Mouse (Mus musculus): ENCODE results near the gene Glb1l3. TPM values are rescaled to one million over a fixed set of nuclear protein-coding genes. Genes with fewer than 3 reads are reported as not detected.

The Glb1l3 gene
- polyA plus RNA-seq, 1 experiment = 107 TPM

- Histone ChIP-seq H3K27ac (ENCODE audit: control insufficient read depth, insufficient read depth, low read depth, low read length) (no peak overlapping the region), H3K4me1 (ENCODE audit: control insufficient read depth, insufficient read depth, low read length) (no peaks in the 10 kb centered on the region), H3K36me3 (ENCODE audit: control insufficient read depth, insufficient read depth, low read length) (no peaks in the 10 kb centered on the region), H3K4me3 (ENCODE audit: control insufficient read depth, low read depth, low read length) (no peak overlapping the region), H3K27me3 (ENCODE audit: control insufficient read depth, insufficient read depth, low read length) (no peaks in the 10 kb centered on the region)
- TF ChIP-seq POLR2A (IDR thresholded peaks at IDR 0.05; ENCODE audit: control insufficient read depth, low read depth, low read length) = no peak
- TF ChIP-seq CTCF (IDR thresholded peaks at IDR 0.05; ENCODE audit: control insufficient read depth, insufficient read depth, insufficient replicate concordance, low read depth, low read length) = no peak
Observed at GRCm38 (mm10) chr9:26775700-26776099, 85.0 kb downstream of the Glb1l3 start.

GRCm38 (mm10) chr9:26768181-26768580 lies 92.5 kb downstream of the Glb1l3 start:
- Histone ChIP-seq H3K27ac (ENCODE audit: control insufficient read depth, insufficient read depth, low read depth, low read length) (no peak overlapping the region), H3K27me3 (ENCODE audit: control insufficient read depth, insufficient read depth, low read length) (no peaks in the 10 kb centered on the region), H3K4me1 (ENCODE audit: control insufficient read depth, insufficient read depth, low read length) (no peaks in the 10 kb centered on the region), H3K4me3 (ENCODE audit: control insufficient read depth, low read depth, low read length) (no peak overlapping the region), H3K36me3 (ENCODE audit: control insufficient read depth, insufficient read depth, low read length) (no peaks in the 10 kb centered on the region)
- no peak for TF ChIP-seq POLR2A (IDR thresholded peaks at IDR 0.05; ENCODE audit: control insufficient read depth, low read depth, low read length)
- no peak for TF ChIP-seq CTCF (IDR thresholded peaks at IDR 0.05; ENCODE audit: control insufficient read depth, insufficient read depth, insufficient replicate concordance, low read depth, low read length)

Other genes with a start within 250 kb of the Glb1l3 start
- 0.04 and 0.12 TPM in 2 replicates for gene B3gat1, start 127.2 kb downstream of the Glb1l3 start, polyA plus RNA-seq (2012; rRNA removed)
- 7.3 and 20.5 TPM in 2 replicates for gene Glb1l2, start 54.4 kb downstream of the Glb1l3 start, polyA plus RNA-seq (2012; rRNA removed)
- gene Gm1110, start 62.2 kb upstream of the Glb1l3 start, polyA plus RNA-seq (2012; rRNA removed) = 0.16 TPM in 1 of 2 replicates, not detected in the other
- 12.5 and 14.1 TPM in 2 replicates for gene Acad8, start 138.7 kb upstream of the Glb1l3 start, polyA plus RNA-seq (2012; rRNA removed)
- gene Thyn1, start 138.8 kb upstream of the Glb1l3 start, polyA plus RNA-seq (2012; rRNA removed) = 24.6 and 25.9 TPM in 2 replicates
- 6.4 TPM in 2 replicates for gene Vps26b, start 169.2 kb upstream of the Glb1l3 start, polyA plus RNA-seq (2012; rRNA removed)
- 15.3 and 16.4 TPM in 2 replicates for gene Ncapd3, start 169.3 kb upstream of the Glb1l3 start, polyA plus RNA-seq (2012; rRNA removed)

Data from testis, adult 2 months (tissue).